Mouse (Mus musculus) forebrain, embryonic 12.5 days (tissue): ENCODE measurements around the gene Shc3. TPM values are rescaled to one million over a fixed set of nuclear protein-coding genes. Genes with fewer than 3 reads are reported as not detected.
A peak's percentile ranks its signal among the peaks of the same experiment; 100 is the strongest.

Experiments
- ATAC-seq: fragments of 200-750 bp; cut with Nextera tagmentation; 2 replicates; pipeline ENCODE4 v1.8.0; 2017; ENCODE audit warnings: moderate TSS enrichment; ENCODE audit not compliant: low FRiP score
- H3K27ac ChIP-seq: fragments of 300-500 bp; sonication (generic); 2 replicates; pipeline ENCODE4 v1.5.1; 2016; ENCODE audit warnings: mild to moderate bottlenecking
- H3K27me3 ChIP-seq: fragments of 300-500 bp; sonication (generic); 2 replicates; pipeline ENCODE4 v1.6.1; 2016; ENCODE audit warnings: mild to moderate bottlenecking
- H3K36me3 ChIP-seq: fragments of 300-500 bp; sonication (generic); replicated peaks from 2 replicates; pipeline ENCODE4 v1.6.1; 2016; ENCODE audit warnings: mild to moderate bottlenecking
- H3K4me1 ChIP-seq: fragments of 300-500 bp; sonication (generic); 2 replicates; pipeline ENCODE4 v1.6.1; 2016
- H3K4me2 ChIP-seq: fragments of 300-500 bp; sonication (generic); 2 replicates; pipeline ENCODE4 v1.6.1; 2016; ENCODE audit warnings: mild to moderate bottlenecking, moderate library complexity
- H3K4me3 ChIP-seq: fragments of 300-500 bp; sonication (generic); replicated peaks from 2 replicates; pipeline ENCODE4 v1.5.1; 2016; ENCODE audit warnings: mild to moderate bottlenecking
- H3K9ac ChIP-seq: fragments of 300-500 bp; sonication (generic); 2 replicates; pipeline ENCODE4 v1.6.1; 2016; ENCODE audit warnings: mild to moderate bottlenecking
- H3K9me3 ChIP-seq: fragments of 300-500 bp; sonication (generic); 2 replicates; pipeline ENCODE4 v1.6.1; 2016
- WGBS: fragments of 180-500 bp; shearing (Covaris S2); methylation state at CpG from one replicate; pipeline ENCODE4 v1.1.7; 2016; 5-methylcytosine and 5-hydroxymethylcytosine counted together
- polyA plus RNA-seq: library from polyadenylated mRNA; unstranded; fragments of >200 nt; fragmentation: Nextera tagmentation; extraction: Ambion mirVana; gene quantifications from 2 replicates; pipeline ENCODE4 v1.2.1, GENCODE M21; 2016

Shc3 gene
- polyA plus RNA-seq, 1 experiment from 2014 or later, result 7.9 TPM

GRCm38 (mm10) chr13:51468697-51469250 is 100.4 kb downstream of the Shc3 start:
- no peaks in the 10 kb centered on the region for H3K36me3 ChIP-seq
- no peak for ATAC-seq
- H3K4me2 ChIP-seq, result no peak overlapping the region
- H3K9me3 ChIP-seq, result no peaks in the 10 kb centered on the region
- H3K27me3 ChIP-seq, result no peaks in the 10 kb centered on the region
- no peak overlapping the region for H3K27ac ChIP-seq
- no peaks in the 10 kb centered on the region for H3K4me1 ChIP-seq
- 83% methylated on average over 17 of the region's 17 CpGs for WGBS
- H3K4me3 ChIP-seq, result no peak overlapping the region
- H3K9ac ChIP-seq, result no peak overlapping the region

GRCm38 (mm10) chr13:51466117-51466841 is 102.9 kb downstream of the Shc3 start:
- Histone ChIP-seq H3K9me3 (no peaks in the 10 kb centered on the region), H3K4me2 (no peak overlapping the region), H3K4me3 (no peak overlapping the region), H3K9ac (no peak overlapping the region), H3K36me3 (no peaks in the 10 kb centered on the region), H3K4me1 (no peaks in the 10 kb centered on the region), H3K27ac (no peak overlapping the region), H3K27me3 (no peaks in the 10 kb centered on the region)
- no peak for ATAC-seq
- 80% methylated on average over 14 of the region's 14 CpGs for WGBS

GRCm38 (mm10) chr13:51464294-51464693 is 104.9 kb downstream of the Shc3 start:
- no peak for ATAC-seq
- Histone ChIP-seq H3K4me2 (no peak overlapping the region), H3K9ac (no peak overlapping the region), H3K27me3 (no peaks in the 10 kb centered on the region), H3K4me1 (no peaks in the 10 kb centered on the region), H3K4me3 (no peak overlapping the region), H3K27ac (no peak overlapping the region), H3K9me3 (no peaks in the 10 kb centered on the region), H3K36me3 (peaks cover 7% of the 10 kb centered on the region)
- WGBS, result 85% methylated on average over 4 of the region's 4 CpGs

GRCm38 (mm10) chr13:51456190-51456878 is 112.9 kb downstream of the Shc3 start:
- Histone ChIP-seq H3K4me3 (no peak overlapping the region), H3K9me3 (no peaks in the 10 kb centered on the region), H3K27ac (no peak overlapping the region), H3K36me3 (peaks cover 7% of the 10 kb centered on the region), H3K4me1 (no peaks in the 10 kb centered on the region), H3K27me3 (no peaks in the 10 kb centered on the region), H3K4me2 (no peak overlapping the region), H3K9ac (no peak overlapping the region)
- WGBS, result 52% methylated on average over 4 of the region's 4 CpGs
- ATAC-seq, result no peak

- Histone ChIP-seq H3K4me1 (no peaks in the 10 kb centered on the region), H3K4me2 (no peak overlapping the region), H3K9me3 (no peaks in the 10 kb centered on the region), H3K9ac (no peak overlapping the region), H3K27ac (no peak overlapping the region), H3K4me3 (no peak overlapping the region), H3K36me3 (peaks cover 5% of the 10 kb centered on the region), H3K27me3 (no peaks in the 10 kb centered on the region)
- WGBS, result 81% methylated on average over 4 of the region's 4 CpGs
- ATAC-seq, result no peak
Observed at GRCm38 (mm10) chr13:51446550-51446949, 122.7 kb downstream of the Shc3 start.

- no peak overlapping the region for H3K27ac ChIP-seq
- no peak overlapping the region for H3K4me2 ChIP-seq
- no peaks in the 10 kb centered on the region for H3K9me3 ChIP-seq
- H3K4me1 ChIP-seq, result no peaks in the 10 kb centered on the region
- no peak overlapping the region for H3K9ac ChIP-seq
- no peak for ATAC-seq
- H3K27me3 ChIP-seq, result no peaks in the 10 kb centered on the region
- peaks cover 5% of the 10 kb centered on the region for H3K36me3 ChIP-seq
- no peak overlapping the region for H3K4me3 ChIP-seq
- 91% methylated on average over 8 of the region's 8 CpGs for WGBS
Observed at GRCm38 (mm10) chr13:51442922-51443321, 126.3 kb downstream of the Shc3 start.

GRCm38 (mm10) chr13:51437105-51438085 is 131.8 kb downstream of the Shc3 start:
- H3K27me3 ChIP-seq, result no peaks in the 10 kb centered on the region
- H3K36me3 ChIP-seq, result peaks cover 1% of the 10 kb centered on the region
- 0 out of 2 replicates have a peak overlapping the region, but pooled peaks have one; percentile 1 for H3K27ac ChIP-seq
- H3K4me2 ChIP-seq, result no peak overlapping the region
- no peaks in the 10 kb centered on the region for H3K9me3 ChIP-seq
- H3K9ac ChIP-seq, result no peak overlapping the region
- peaks cover 8% of the 10 kb centered on the region; the same call in 1 of the 2 replicates for H3K4me1 ChIP-seq
- no peak overlapping the region for H3K4me3 ChIP-seq
- ATAC-seq, result no peak
- 38% methylated on average over 14 of the region's 14 CpGs for WGBS

GRCm38 (mm10) chr13:51435146-51435545 is 134.1 kb downstream of the Shc3 start:
- 87% methylated on average over 2 of the region's 2 CpGs for WGBS
- no peak overlapping the region for H3K9ac ChIP-seq
- H3K4me1 ChIP-seq, result peaks cover 8% of the 10 kb centered on the region; the same call in 1 of the 2 replicates
- no peaks in the 10 kb centered on the region for H3K27me3 ChIP-seq
- H3K4me2 ChIP-seq, result no peak overlapping the region
- ATAC-seq, result no peak
- 0 out of 2 replicates have a peak, but pooled peaks cover 2% of the 10 kb centered on the region for H3K36me3 ChIP-seq
- H3K27ac ChIP-seq, result no peak overlapping the region
- no peak overlapping the region for H3K4me3 ChIP-seq
- H3K9me3 ChIP-seq, result no peaks in the 10 kb centered on the region

- no peak overlapping the region for H3K4me2 ChIP-seq
- H3K4me1 ChIP-seq, result peaks cover 8% of the 10 kb centered on the region; the same call in 1 of the 2 replicates
- H3K36me3 ChIP-seq, result 0 out of 2 replicates have a peak, but pooled peaks cover 2% of the 10 kb centered on the region
- WGBS, result 59% methylated on average over 2 of the region's 2 CpGs
- no peak for ATAC-seq
- H3K9me3 ChIP-seq, result no peaks in the 10 kb centered on the region
- no peak overlapping the region for H3K9ac ChIP-seq
- no peaks in the 10 kb centered on the region for H3K27me3 ChIP-seq
- H3K27ac ChIP-seq, result no peak overlapping the region
- H3K4me3 ChIP-seq, result no peak overlapping the region
Observed at GRCm38 (mm10) chr13:51434460-51434859, 134.8 kb downstream of the Shc3 start.

GRCm38 (mm10) chr13:51433371-51433770 is 135.8 kb downstream of the Shc3 start:
- no peak overlapping the region for H3K4me3 ChIP-seq
- H3K9me3 ChIP-seq, result no peaks in the 10 kb centered on the region
- no peak for ATAC-seq
- H3K36me3 ChIP-seq, result 0 out of 2 replicates have a peak, but pooled peaks cover 2% of the 10 kb centered on the region
- no peak overlapping the region for H3K4me2 ChIP-seq
- 60% methylated on average over 3 of the region's 3 CpGs for WGBS
- H3K4me1 ChIP-seq, result peaks cover 8% of the 10 kb centered on the region; the same call in 1 of the 2 replicates
- H3K9ac ChIP-seq, result no peak overlapping the region
- no peaks in the 10 kb centered on the region for H3K27me3 ChIP-seq
- H3K27ac ChIP-seq, result no peak overlapping the region

- Histone ChIP-seq H3K9me3 (no peaks in the 10 kb centered on the region), H3K27ac (no peak overlapping the region), H3K4me1 (no peaks in the 10 kb centered on the region), H3K4me3 (no peak overlapping the region), H3K9ac (no peak overlapping the region), H3K36me3 (peaks cover 7% of the 10 kb centered on the region; the same call in 1 of the 2 replicates), H3K4me2 (no peak overlapping the region), H3K27me3 (no peaks in the 10 kb centered on the region)
- WGBS, result 80% methylated on average over 4 of the region's 4 CpGs
- no peak for ATAC-seq
Observed at GRCm38 (mm10) chr13:51425662-51426443, 143.4 kb downstream of the Shc3 start.
